Mouse (Mus musculus): ENCODE data around the gene Syne3. TPM values are rescaled to one million over a fixed set of nuclear protein-coding genes. Genes with fewer than 3 reads are reported as not detected.

Gene Syne3
- total and polyA plus RNA-seq, 3 experiments: 4.9 to 10.7 TPM; not detected in 1

GRCm38 (mm10) chr12:104923948-104924388, 85.6 kb downstream of the Syne3 start:
- no peak overlapping the region for H3K4me3 ChIP-seq (ENCODE audit: control insufficient read depth in 1 of 2, insufficient read depth in 1 of 2, low read depth in 2 of 2, low read length in 2 of 2)
- H3K27ac ChIP-seq (ENCODE audit: control insufficient read depth, low read depth, low read length): no peak overlapping the region
- H3K4me1 ChIP-seq (ENCODE audit: control insufficient read depth in 1 of 2, insufficient read depth in 2 of 2, low read length in 2 of 2): no peaks in the 10 kb centered on the region
- H3K9me3 ChIP-seq (replicated peaks; ENCODE audit: insufficient read depth, low read length): no peaks in the 10 kb centered on the region
- no peak for DNase-seq (ENCODE audit: low read depth, low spot score)
- no peaks in the 10 kb centered on the region for H3K36me3 ChIP-seq (ENCODE audit: control insufficient read depth in 1 of 2, insufficient read depth in 2 of 2, low read length in 2 of 2)
- TF ChIP-seq TAL1 (IDR thresholded peaks at IDR 0.05; ENCODE audit: low read length) (no peak), POLR2A (IDR thresholded peaks at IDR 0.05; ENCODE audit: control insufficient read depth in 1 of 2, insufficient read depth in 1 of 2, low read depth in 1 of 2, low read length in 2 of 2, poor library complexity in 1 of 2) (no peak), NRF1 (IDR thresholded peaks at IDR 0.05; ENCODE audit: insufficient read depth, low read depth, low read length, poor library complexity, severe bottlenecking) (no peak), CHD1 (IDR thresholded peaks at IDR 0.05; ENCODE audit: low read depth, low read length) (no peak), USF2 (IDR thresholded peaks at IDR 0.05; ENCODE audit: borderline replicate concordance in 1 of 2, insufficient read depth in 1 of 2, low read depth in 1 of 2, low read length in 2 of 2) (no peak), TCF12 (IDR thresholded peaks at IDR 0.05; ENCODE audit: low read depth, low read length) (no peak), RCOR1 (IDR thresholded peaks at IDR 0.05; ENCODE audit: low read depth, low read length) (no peak), RAD21 (IDR thresholded peaks at IDR 0.05; ENCODE audit: low read depth, low read length) (no peak), ZMIZ1 (IDR thresholded peaks at IDR 0.05; ENCODE audit: low read depth, low read length) (no peak), ZC3H11A (IDR thresholded peaks at IDR 0.05; ENCODE audit: low read depth, low read length) (no peak), POLR2AphosphoS5 (IDR thresholded peaks at IDR 0.05; ENCODE audit: borderline replicate concordance, low read depth, low read length) (no peak), HCFC1 (IDR thresholded peaks at IDR 0.05; ENCODE audit: low read depth, low read length) (no peak), SIN3A (IDR thresholded peaks at IDR 0.05; ENCODE audit: low read length) (no peak), ZKSCAN1 (IDR thresholded peaks at IDR 0.05; ENCODE audit: low read depth, low read length) (no peak), UBTF (IDR thresholded peaks at IDR 0.05; ENCODE audit: borderline replicate concordance, insufficient read depth, low read depth, low read length) (no peak), GATA1 (IDR thresholded peaks at IDR 0.05; ENCODE audit: low read depth, low read length) (no peak)
- H3K9ac ChIP-seq (ENCODE audit: control insufficient read depth, low read depth, low read length, poor library complexity, severe bottlenecking): no peak overlapping the region
- H3K27me3 ChIP-seq (ENCODE audit: control insufficient read depth in 1 of 2, insufficient read depth in 2 of 2, low read length in 2 of 2): no peaks in the 10 kb centered on the region
- H3K79me2 ChIP-seq (ENCODE audit: control insufficient read depth, insufficient read depth, low read length, poor library complexity): no peaks in the 10 kb centered on the region

- no peaks in the 10 kb centered on the region for H3K79me2 ChIP-seq (ENCODE audit: control insufficient read depth, insufficient read depth, low read length, poor library complexity)
- TF ChIP-seq POLR2AphosphoS2 (IDR thresholded peaks at IDR 0.05; ENCODE audit: low read length) (no peak), MYB (IDR thresholded peaks at IDR 0.05; ENCODE audit: low read depth, low read length) (no peak), SIN3A (IDR thresholded peaks at IDR 0.05; ENCODE audit: low read length) (no peak), POLR2AphosphoS5 (IDR thresholded peaks at IDR 0.05; ENCODE audit: borderline replicate concordance, low read depth, low read length) (no peak), CTCF (IDR thresholded peaks at IDR 0.05 in 2 of 3, conservative IDR thresholded peaks at IDR 0.05 in 1 of 3; ENCODE audit: control insufficient read depth in 1 of 3, insufficient read depth in 1 of 3, low read depth in 2 of 3, low read length in 3 of 3, poor library complexity in 1 of 3, severe bottlenecking in 1 of 3) (no peak), NELFE (IDR thresholded peaks at IDR 0.05; ENCODE audit: low read depth, low read length) (no peak), HCFC1 (IDR thresholded peaks at IDR 0.05; ENCODE audit: low read depth, low read length) (no peak), EP300 (IDR thresholded peaks at IDR 0.05; ENCODE audit: low read depth in 1 of 2, low read length in 2 of 2) (no peak), TCF12 (IDR thresholded peaks at IDR 0.05; ENCODE audit: low read depth, low read length) (no peak), BHLHE40 (IDR thresholded peaks at IDR 0.05; ENCODE audit: borderline replicate concordance, low read depth, low read length) (no peak)
- no peak overlapping the region for H3K9ac ChIP-seq (ENCODE audit: control insufficient read depth, low read depth, low read length, poor library complexity, severe bottlenecking)
- H3K36me3 ChIP-seq (ENCODE audit: control insufficient read depth in 1 of 2, insufficient read depth in 2 of 2, low read length in 2 of 2): no peaks in the 10 kb centered on the region
- H3K4me1 ChIP-seq (ENCODE audit: control insufficient read depth in 1 of 2, insufficient read depth in 2 of 2, low read length in 2 of 2): no peaks in the 10 kb centered on the region
- H3K27me3 ChIP-seq (ENCODE audit: control insufficient read depth in 1 of 2, insufficient read depth in 2 of 2, low read length in 2 of 2): no peaks in the 10 kb centered on the region
- no peak overlapping the region for H3K27ac ChIP-seq (ENCODE audit: control insufficient read depth, low read depth, low read length)
- no peak for DNase-seq (ENCODE audit: low read depth, low spot score)
- H3K9me3 ChIP-seq (replicated peaks; ENCODE audit: insufficient read depth, low read length): no peaks in the 10 kb centered on the region
- no peak overlapping the region for H3K4me3 ChIP-seq (ENCODE audit: control insufficient read depth in 1 of 2, insufficient read depth in 1 of 2, low read depth in 2 of 2, low read length in 2 of 2)
Observed at GRCm38 (mm10) chr12:104922647-104923046, 87.0 kb downstream of the Syne3 start.
